Mouse (Mus musculus): ENCODE results near the gene Ccr10.
"Not testable (repeated sequence)": the region's sequence is repeated elsewhere in the genome, so short reads cannot be mapped to it uniquely, and the experiment has no call there.

DNA sequence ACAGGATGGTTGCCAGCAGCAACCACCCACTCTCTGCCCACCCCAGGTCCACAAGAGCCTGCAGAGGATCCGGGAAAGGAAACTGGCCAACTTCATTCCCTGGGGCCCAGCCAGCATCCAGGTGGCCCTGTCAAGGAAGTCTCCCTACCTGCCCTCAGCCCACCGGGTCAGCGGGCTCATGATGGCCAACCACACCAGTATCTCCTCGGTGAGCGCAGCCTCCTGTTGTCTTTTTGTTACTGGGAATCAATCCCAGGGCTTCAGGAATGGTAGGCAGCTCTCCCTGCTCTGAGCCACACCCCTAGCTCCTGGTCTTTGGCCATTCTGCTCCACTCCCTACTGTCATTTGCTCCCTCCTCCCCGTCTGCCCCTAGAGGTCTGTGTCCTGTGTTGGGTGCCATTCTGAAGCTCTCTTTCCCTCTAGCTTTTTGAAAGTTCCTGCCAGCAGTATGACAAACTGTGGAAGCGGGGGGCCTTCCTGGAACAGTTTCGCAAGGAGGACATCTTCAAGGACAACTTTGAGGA, 14.2 kb downstream of the Ccr10 start:
- TF ChIP-seq CTCF (IDR thresholded peaks at IDR 0.05; ENCODE audit: control insufficient read depth, insufficient read depth, insufficient replicate concordance, low read depth, low read length); POLR2A (IDR thresholded peaks at IDR 0.05; ENCODE audit: control insufficient read depth, low read depth, low read length): not testable (repeated sequence)

Measured in testis, adult 2 months (tissue).